ENCODE assay signal across 17 mouse cellular contexts in genomic region chr5:131992268-131992667, GRCm38 (mm10).
A peak's percentile ranks its signal among the peaks of the same experiment; 100 is the strongest.
DNase-seq lines count a peak whose midpoint lies in the region; ATAC-seq and TF ChIP-seq lines count a peak whose summit lies in the region.
"Had no signal": no experiment of that assay in that cellular context is flagged by ENCODE, and none has a peak within 500 bp of the region (broad histone marks: within the 10 kb centered on the region; RNA-seq: fewer than 3 reads in every experiment).

No protein-coding gene starts in this region.

- TF ChIP-seq CTCF in embryonic fibroblast, embryonic 13.5 days (IDR thresholded peaks at IDR 0.05; ENCODE audit: borderline replicate concordance, insufficient read depth, low read length), result no peak
- no peak for TF ChIP-seq CTCF in cerebellum, adult 2 months (IDR thresholded peaks at IDR 0.05; ENCODE audit: borderline replicate concordance, insufficient read depth, low read depth, low read length)

- H3K36me3 ChIP-seq in stomach, embryonic 15.5 days, result no peaks in the 10 kb centered on the region
- H3K36me3 ChIP-seq: heart, embryonic 10.5 days; neural tube, embryonic 13.5 days had no signal

- H3K9me3 ChIP-seq in stomach, embryonic 15.5 days, result no peaks in the 10 kb centered on the region
- H3K9me3 ChIP-seq: heart, embryonic 10.5 days; neural tube, embryonic 13.5 days had no signal

- H3K4me2 ChIP-seq in stomach, embryonic 15.5 days, result no peak overlapping the region
- H3K4me2 ChIP-seq: lung, embryonic 14.5 days; neural tube, embryonic 13.5 days had no signal

- H3K4me1 ChIP-seq in embryonic fibroblast, embryonic 13.5 days (ENCODE audit: control insufficient read depth, insufficient read depth, low read length), result peaks cover 2% of the 10 kb centered on the region; the same call in 1 of the 2 replicates
- no peaks in the 10 kb centered on the region for H3K4me1 ChIP-seq in stomach, embryonic 15.5 days
- no peaks in the 10 kb centered on the region for H3K4me1 ChIP-seq in cerebellum, adult 2 months (ENCODE audit: control insufficient read depth, insufficient read depth, low read length)
- H3K4me1 ChIP-seq: heart, embryonic 10.5 days had no signal

- intact Hi-C loops in left cerebral cortex, postnatal 4 days (cut with DNase I), result no loop called here

- 65% methylated on average over 6 of the region's 6 CpGs for WGBS in stomach, embryonic 15.5 days
- 82% methylated on average over 6 of the region's 6 CpGs for WGBS in cerebellum, adult 2 months

- peak; percentile 5 to 46 for DNase-seq in frontal cortex, adult 2 months (ENCODE audit: extremely low spot score in 1 of 2, low spot score in 1 of 2)
- no peak for DNase-seq in frontal cortex, postnatal 14 days (ENCODE audit: low spot score in 2 of 2)
- peak; percentile 16 for DNase-seq in left cerebral cortex, adult 11 months (ENCODE audit: low spot score)
- DNase-seq in left cerebral cortex, postnatal 4 days, result no peak
- no peak for DNase-seq in cerebellum, adult 2 months
- DNase-seq: adrenal gland, postnatal 36 days; cerebellum, postnatal 14 days; lung, embryonic 14.5 days; midbrain, embryonic 14.5 days had no signal

- no peak for TF ChIP-seq POLR2A in embryonic fibroblast, embryonic 13.5 days (IDR thresholded peaks at IDR 0.05; ENCODE audit: low read depth, low read length)
- no peak for TF ChIP-seq POLR2A in cerebellum, adult 2 months (IDR thresholded peaks at IDR 0.05; ENCODE audit: borderline replicate concordance, insufficient read depth, low read length)

- H3K4me3 ChIP-seq in embryonic fibroblast, embryonic 13.5 days (ENCODE audit: insufficient read depth, low read length), result no peak overlapping the region
- H3K4me3 ChIP-seq in stomach, embryonic 15.5 days (replicated peaks), result no peak overlapping the region
- H3K4me3 ChIP-seq in cerebellum, adult 2 months (replicated peaks; ENCODE audit: insufficient read depth, low read depth, low read length), result no peak overlapping the region
- H3K4me3 ChIP-seq: heart, embryonic 10.5 days; neural tube, embryonic 13.5 days had no signal

- no peak for ATAC-seq in stomach, embryonic 15.5 days (ENCODE audit: insufficient read depth, low FRiP score, low read depth)
- ATAC-seq in cerebellum, adult (ENCODE audit: insufficient number of reproducible peaks, low FRiP score, low TSS enrichment), result no peak
- ATAC-seq: inflammation-experienced regulatory T-cells, adult 6 months had no signal

- H3K27ac ChIP-seq in embryonic fibroblast, embryonic 13.5 days (ENCODE audit: insufficient read depth, low read length), result peak overlapping the region; percentile 73
- 0 out of 2 replicates have a peak overlapping the region, but pooled peaks have one; percentile 40 for H3K27ac ChIP-seq in stomach, embryonic 15.5 days
- H3K27ac ChIP-seq in cerebellum, adult 2 months (ENCODE audit: insufficient read depth, low read length), result no peak overlapping the region
- H3K27ac ChIP-seq: heart, embryonic 10.5 days; macrophage; neural tube, embryonic 13.5 days had no signal

- no peak overlapping the region for H3K9ac ChIP-seq in stomach, embryonic 15.5 days
- H3K9ac ChIP-seq: lung, embryonic 14.5 days; neural tube, embryonic 13.5 days had no signal

- no peaks in the 10 kb centered on the region for H3K27me3 ChIP-seq in stomach, embryonic 15.5 days (replicated peaks)
- no peaks in the 10 kb centered on the region for H3K27me3 ChIP-seq in cerebellum, adult 2 months (ENCODE audit: control insufficient read depth, insufficient read depth, low read length)
- H3K27me3 ChIP-seq: CH12.LX; neural tube, embryonic 13.5 days had no signal

Comparison
In these comparisons a context has a peak if more than half of its experiments do, and no peak if none do; other contexts are left out.
1. DNase-seq: peak in frontal cortex, adult 2 months (2 of 2) and left cerebral cortex, adult 11 months (single experiment); none in frontal cortex, postnatal 14 days (0 of 2), left cerebral cortex, postnatal 4 days (single experiment) and cerebellum, adult 2 months (0 of 2).